Mouse (Mus musculus) embryonic facial prominence, embryonic 15.5 days (tissue): Measurements from ENCODE around the gene Dpp10. TPM values are rescaled to one million over a fixed set of nuclear protein-coding genes. Genes with fewer than 3 reads are reported as not detected.

Experiments
- ATAC-seq: fragments of 200-750 bp; cut with Nextera tagmentation; 2 replicates; pipeline ENCODE4 v1.8.0; 2017; ENCODE audit warnings: low read depth, moderate TSS enrichment; ENCODE audit not compliant: insufficient number of reproducible peaks, low FRiP score, low TSS enrichment
- H3K27ac ChIP-seq: fragments of 300-500 bp; sonication (generic); replicated peaks from 2 replicates; pipeline ENCODE4 v1.5.1; 2015; ENCODE audit warnings: mild to moderate bottlenecking, inconsistent platforms
- H3K27me3 ChIP-seq: fragments of 300-500 bp; sonication (generic); 2 replicates; pipeline ENCODE4 v1.6.1; 2015; ENCODE audit warnings: inconsistent platforms
- H3K36me3 ChIP-seq: fragments of 300-500 bp; sonication (generic); 2 replicates; pipeline ENCODE4 v1.6.1; 2015; ENCODE audit warnings: mild to moderate bottlenecking, inconsistent platforms
- H3K4me1 ChIP-seq: fragments of 300-500 bp; sonication (generic); 2 replicates; pipeline ENCODE4 v1.6.1; 2015; ENCODE audit warnings: inconsistent platforms
- H3K4me2 ChIP-seq: fragments of 300-500 bp; sonication (generic); replicated peaks from 2 replicates; pipeline ENCODE4 v1.6.1; 2015; ENCODE audit warnings: mild to moderate bottlenecking, inconsistent platforms
- H3K4me3 ChIP-seq: fragments of 300-500 bp; sonication (generic); replicated peaks from 2 replicates; pipeline ENCODE4 v1.5.1; 2015; ENCODE audit warnings: mild to moderate bottlenecking, inconsistent platforms
- H3K9ac ChIP-seq: fragments of 300-500 bp; sonication (generic); 2 replicates; pipeline ENCODE4 v1.6.1; 2015; ENCODE audit warnings: inconsistent platforms
- H3K9me3 ChIP-seq: fragments of 300-500 bp; sonication (generic); replicated peaks from 2 replicates; pipeline ENCODE4 v1.6.1; 2016; ENCODE audit warnings: inconsistent platforms
- WGBS: fragments of 180-500 bp; shearing (Covaris S2); methylation state at CpG from one replicate; pipeline ENCODE4 v1.1.7; 2015; 5-methylcytosine and 5-hydroxymethylcytosine counted together
- polyA plus RNA-seq: library from polyadenylated mRNA; unstranded; fragments of >200 nt; fragmentation: Nextera tagmentation; extraction: Ambion mirVana; gene quantifications from 2 replicates; pipeline ENCODE4 v1.2.1, GENCODE M21; 2015

Gene Dpp10
- polyA plus RNA-seq, 1 experiment from 2014 or later: 0.44 TPM

GRCm38 (mm10) chr1:123902628-123903027 lies 142.7 kb downstream of the Dpp10 start:
- no peaks in the 10 kb centered on the region for H3K36me3 ChIP-seq
- ATAC-seq: no peak
- no peaks in the 10 kb centered on the region for H3K9me3 ChIP-seq
- H3K9ac ChIP-seq: no peak overlapping the region
- no peaks in the 10 kb centered on the region for H3K27me3 ChIP-seq
- WGBS: 69% methylated on average over 5 of the region's 5 CpGs
- H3K4me2 ChIP-seq: no peak overlapping the region
- no peak overlapping the region for H3K27ac ChIP-seq
- no peak overlapping the region for H3K4me3 ChIP-seq
- no peaks in the 10 kb centered on the region for H3K4me1 ChIP-seq

GRCm38 (mm10) chr1:123901218-123901617 lies 144.1 kb downstream of the Dpp10 start:
- Histone ChIP-seq H3K9me3 (no peaks in the 10 kb centered on the region), H3K27me3 (no peaks in the 10 kb centered on the region), H3K9ac (no peak overlapping the region), H3K4me3 (no peak overlapping the region), H3K4me2 (no peak overlapping the region), H3K4me1 (no peaks in the 10 kb centered on the region), H3K27ac (no peak overlapping the region), H3K36me3 (no peaks in the 10 kb centered on the region)
- ATAC-seq: no peak
- whole genome bisulfite sequencing: 52% methylated on average over 4 of the region's 4 CpGs

GRCm38 (mm10) chr1:123887243-123887642 lies 158.1 kb downstream of the Dpp10 start:
- no peak overlapping the region for H3K4me3 ChIP-seq
- H3K36me3 ChIP-seq: no peaks in the 10 kb centered on the region
- no peaks in the 10 kb centered on the region for H3K9me3 ChIP-seq
- no peak overlapping the region for H3K27ac ChIP-seq
- whole genome bisulfite sequencing: 61% methylated on average over 1 of the region's 1 CpGs
- no peaks in the 10 kb centered on the region for H3K4me1 ChIP-seq
- H3K27me3 ChIP-seq: no peaks in the 10 kb centered on the region
- no peak overlapping the region for H3K9ac ChIP-seq
- ATAC-seq: no peak
- no peak overlapping the region for H3K4me2 ChIP-seq

- ATAC-seq: no peak
Measured at GRCm38 (mm10) chr1:123846881-123847280, 198.5 kb downstream of the Dpp10 start.

DNA sequence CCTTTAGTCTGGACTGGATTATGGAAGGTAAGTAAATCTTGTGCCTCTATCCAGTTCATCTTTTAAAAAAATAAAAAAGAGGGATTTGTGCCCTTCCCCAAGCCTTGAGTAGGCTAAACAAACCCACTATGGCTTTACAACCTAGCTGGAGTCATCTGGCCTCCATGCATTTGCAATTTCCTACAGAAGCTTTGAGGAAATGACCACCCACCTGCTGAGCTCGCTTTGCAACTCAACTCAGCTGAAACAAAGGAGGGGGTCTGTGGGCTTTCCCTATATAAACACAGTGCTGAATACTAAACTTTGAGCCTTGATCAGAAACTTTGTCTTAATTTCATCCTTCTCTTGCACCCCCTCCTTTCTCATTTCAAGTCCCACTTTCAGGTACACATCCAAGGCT lies 244.2 kb downstream of the Dpp10 start:
- ATAC-seq: no peak
- no peaks in the 10 kb centered on the region for H3K36me3 ChIP-seq
- H3K9ac ChIP-seq: no peak overlapping the region
- no peaks in the 10 kb centered on the region for H3K9me3 ChIP-seq
- H3K4me3 ChIP-seq: no peak overlapping the region
- 17% methylated on average over 1 of the region's 1 CpGs for WGBS
- no peaks in the 10 kb centered on the region for H3K27me3 ChIP-seq
- no peak overlapping the region for H3K27ac ChIP-seq
- H3K4me1 ChIP-seq: no peaks in the 10 kb centered on the region
- no peak overlapping the region for H3K4me2 ChIP-seq

More at GRCm38 (mm10) chr1:123846881-123847280, 198.5 kb downstream of the Dpp10 start:
- Histone ChIP-seq H3K36me3 (no peaks in the 10 kb centered on the region), H3K27me3 (no peaks in the 10 kb centered on the region), H3K9ac (no peak overlapping the region), H3K4me1 (no peaks in the 10 kb centered on the region), H3K27ac (no peak overlapping the region), H3K9me3 (no peaks in the 10 kb centered on the region), H3K4me2 (no peak overlapping the region), H3K4me3 (no peak overlapping the region)
- WGBS: 73% methylated on average over 3 of the region's 3 CpGs

GRCm38 (mm10) chr1:123765511-123765910 lies 279.8 kb downstream of the Dpp10 start:
- H3K4me3 ChIP-seq: no peak overlapping the region
- no peak overlapping the region for H3K27ac ChIP-seq
- 86% methylated on average over 2 of the region's 2 CpGs for WGBS
- H3K4me1 ChIP-seq: no peaks in the 10 kb centered on the region
- no peaks in the 10 kb centered on the region for H3K36me3 ChIP-seq
- ATAC-seq: no peak
- H3K4me2 ChIP-seq: no peak overlapping the region
- H3K27me3 ChIP-seq: no peaks in the 10 kb centered on the region
- H3K9ac ChIP-seq: no peak overlapping the region
- H3K9me3 ChIP-seq: no peaks in the 10 kb centered on the region

GRCm38 (mm10) chr1:123762272-123762671 lies 283.1 kb downstream of the Dpp10 start:
- Histone ChIP-seq H3K9ac (no peak overlapping the region), H3K27me3 (no peaks in the 10 kb centered on the region), H3K4me1 (no peaks in the 10 kb centered on the region), H3K9me3 (no peaks in the 10 kb centered on the region), H3K36me3 (no peaks in the 10 kb centered on the region), H3K4me3 (no peak overlapping the region), H3K27ac (no peak overlapping the region), H3K4me2 (no peak overlapping the region)
- ATAC-seq: no peak
- 93% methylated on average over 3 of the region's 3 CpGs for WGBS

DNA sequence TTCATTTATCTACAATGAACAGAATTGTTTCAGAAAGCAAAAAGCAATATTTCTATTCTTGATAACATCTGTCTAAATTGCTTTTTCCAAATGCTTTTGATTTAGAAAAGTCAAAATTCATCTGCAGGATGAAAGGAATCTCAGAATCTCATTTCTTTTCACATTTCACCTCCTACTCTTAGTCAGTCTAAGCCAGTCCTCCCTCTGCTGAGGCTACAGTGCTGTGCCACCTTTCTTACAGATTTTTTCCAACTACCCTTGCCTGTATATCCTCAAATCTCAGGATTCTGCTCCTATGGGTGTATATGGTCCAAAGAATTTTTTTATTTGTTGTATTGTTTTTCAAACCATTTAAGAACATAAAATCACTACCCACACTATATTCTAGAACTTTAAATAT lies 289.3 kb downstream of the Dpp10 start:
- H3K27me3 ChIP-seq: no peaks in the 10 kb centered on the region
- ATAC-seq: no peak
- no peaks in the 10 kb centered on the region for H3K9me3 ChIP-seq
- no peak overlapping the region for H3K27ac ChIP-seq
- H3K4me3 ChIP-seq: no peak overlapping the region
- no peaks in the 10 kb centered on the region for H3K4me1 ChIP-seq
- no peak overlapping the region for H3K4me2 ChIP-seq
- H3K9ac ChIP-seq: no peak overlapping the region
- H3K36me3 ChIP-seq: no peaks in the 10 kb centered on the region

- Histone ChIP-seq H3K4me1 (no peaks in the 10 kb centered on the region), H3K9me3 (no peaks in the 10 kb centered on the region), H3K4me3 (no peak overlapping the region), H3K4me2 (no peak overlapping the region), H3K9ac (no peak overlapping the region), H3K36me3 (no peaks in the 10 kb centered on the region), H3K27ac (no peak overlapping the region), H3K27me3 (no peaks in the 10 kb centered on the region)
- ATAC-seq: no peak
- 74% methylated on average over 3 of the region's 3 CpGs for WGBS
Measured at GRCm38 (mm10) chr1:123707292-123707691, 338.1 kb downstream of the Dpp10 start.

- Histone ChIP-seq H3K27ac (no peak overlapping the region), H3K9me3 (no peaks in the 10 kb centered on the region), H3K4me3 (no peak overlapping the region), H3K4me1 (no peaks in the 10 kb centered on the region), H3K27me3 (no peaks in the 10 kb centered on the region), H3K36me3 (no peaks in the 10 kb centered on the region), H3K9ac (no peak overlapping the region), H3K4me2 (no peak overlapping the region)
- WGBS: 68% methylated on average over 2 of the region's 2 CpGs
- ATAC-seq: no peak
Measured at GRCm38 (mm10) chr1:123658409-123658808, 386.9 kb downstream of the Dpp10 start.

DNA sequence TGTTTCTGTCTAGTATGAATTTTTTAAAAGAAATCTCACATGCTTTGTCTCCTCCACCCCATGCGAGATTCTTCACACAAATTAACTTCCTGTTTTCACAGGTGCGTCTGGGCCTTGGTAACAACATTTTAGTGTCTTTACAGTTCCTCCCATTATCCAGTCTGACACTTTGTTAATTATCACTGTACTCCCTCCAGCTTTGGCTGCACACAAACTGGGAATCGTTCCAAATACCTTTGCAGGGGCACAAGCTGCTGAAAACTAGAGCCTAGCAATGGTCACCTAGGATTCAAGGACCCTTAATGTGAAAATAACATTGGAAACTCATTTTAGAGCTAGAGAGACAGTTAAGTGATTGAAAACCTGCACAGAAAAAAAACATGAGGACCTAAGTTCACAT lies 388.8 kb downstream of the Dpp10 start:
- no peak for ATAC-seq
- Histone ChIP-seq H3K27ac (no peak overlapping the region), H3K4me1 (no peaks in the 10 kb centered on the region), H3K9ac (no peak overlapping the region), H3K27me3 (no peaks in the 10 kb centered on the region), H3K9me3 (no peaks in the 10 kb centered on the region), H3K4me2 (no peak overlapping the region), H3K36me3 (no peaks in the 10 kb centered on the region), H3K4me3 (no peak overlapping the region)
- WGBS: 59% methylated on average over 3 of the region's 3 CpGs

GRCm38 (mm10) chr1:123637897-123638296 lies 407.5 kb downstream of the Dpp10 start:
- 85% methylated on average over 1 of the region's 1 CpGs for WGBS

More at GRCm38 (mm10) chr1:123637897-123638296, 407.5 kb downstream of the Dpp10 start:
- Histone ChIP-seq H3K4me2 (no peak overlapping the region), H3K27me3 (no peaks in the 10 kb centered on the region), H3K9ac (no peak overlapping the region), H3K27ac (no peak overlapping the region), H3K4me3 (no peak overlapping the region), H3K4me1 (no peaks in the 10 kb centered on the region), H3K9me3 (no peaks in the 10 kb centered on the region), H3K36me3 (no peaks in the 10 kb centered on the region)
- no peak for ATAC-seq
